Mouse (Mus musculus) lung, adult 2 months (tissue): ENCODE results near the gene Nadk. TPM values are rescaled to one million over a fixed set of nuclear protein-coding genes. Genes with fewer than 3 reads are reported as not detected.

Source experiments
- DNase-seq: peaks from one replicate; pipeline ENCODE4 v3.0.0; 2022
- H3K4me1 ChIP-seq: fragments of 200-500 bp; 2 replicates; pipeline ENCODE4 v1.6.1; 2011; ENCODE audit warnings: low read length; ENCODE audit not compliant: control insufficient read depth, insufficient read depth
- H3K4me3 ChIP-seq: fragments of 200-500 bp; replicated peaks from 2 replicates; pipeline ENCODE3; 2011; ENCODE audit warnings: low read depth, mild to moderate bottlenecking, control low read depth, low read length; ENCODE audit errors: extremely low read depth
- CTCF ChIP-seq: fragments of 200-500 bp; IDR thresholded peaks from 2 replicates; pipeline ENCODE4 v1.5.1; 2011; ENCODE audit warnings: mild to moderate bottlenecking, low read length, control low read depth; ENCODE audit not compliant: insufficient read depth
- POLR2A ChIP-seq: fragments of 200-500 bp; IDR thresholded peaks from 2 replicates; pipeline ENCODE4 v1.6.1; 2011; ENCODE audit warnings: low read depth, mild to moderate bottlenecking, control low read depth, low read length, borderline replicate concordance; ENCODE audit errors: extremely low read depth
- WGBS: fragments of 180-500 bp; shearing (Covaris S2); methylation state at CpG from one replicate; pipeline ENCODE4 v1.1.7; 2018; 5-methylcytosine and 5-hydroxymethylcytosine counted together
- polyA plus RNA-seq: library from polyadenylated mRNA; depleted of rRNA; stranded (reverse); fragments of >200 nt; gene quantifications from 2 replicates; pipeline ENCODE4 v1.2.3, GENCODE M21; 2012

Nadk gene
- polyA plus RNA-seq, 1 experiment = 119 TPM

DNA sequence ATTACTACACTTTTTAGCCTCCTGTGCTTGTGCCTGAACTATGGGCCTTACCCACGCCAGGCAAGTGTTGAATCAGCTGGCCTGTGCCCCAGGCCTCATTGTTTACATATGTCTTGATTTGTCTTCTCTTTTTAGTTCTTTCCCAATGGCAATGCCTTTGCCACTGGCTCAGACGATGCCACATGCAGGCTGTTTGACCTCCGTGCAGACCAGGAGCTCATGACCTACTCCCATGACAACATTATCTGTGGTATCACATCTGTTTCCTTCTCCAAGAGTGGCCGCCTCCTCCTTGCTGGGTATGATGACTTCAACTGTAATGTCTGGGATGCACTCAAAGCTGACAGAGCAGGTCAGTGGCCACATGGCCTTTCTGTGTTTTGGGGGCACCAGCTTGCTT is 7.3 kb upstream of the Nadk start:
- Histone ChIP-seq H3K4me1 (no peaks in the 10 kb centered on the region), H3K4me3 (no peak overlapping the region)
- 44% methylated on average over 4 of the region's 4 CpGs for WGBS
- TF ChIP-seq POLR2A (no peak), CTCF (no peak)
- no peak for DNase-seq

- no peak overlapping the region for H3K4me3 ChIP-seq
- no peaks in the 10 kb centered on the region for H3K4me1 ChIP-seq
- 62% methylated on average over 1 of the region's 1 CpGs for WGBS
- DNase-seq = no peak
- TF ChIP-seq POLR2A (no peak), CTCF (no peak)
These were observed 6.7 kb upstream of the Nadk start for GRCm38 (mm10) chr4:155555464-155555863.

GRCm38 (mm10) chr4:155559454-155559853 is 2.7 kb upstream of the Nadk start:
- TF ChIP-seq CTCF (no peak), POLR2A (no peak)
- peaks cover 12% of the 10 kb centered on the region for H3K4me1 ChIP-seq
- no peak overlapping the region for H3K4me3 ChIP-seq
- 24% methylated on average over 6 of the region's 6 CpGs for WGBS
- DNase-seq = no peak

DNA sequence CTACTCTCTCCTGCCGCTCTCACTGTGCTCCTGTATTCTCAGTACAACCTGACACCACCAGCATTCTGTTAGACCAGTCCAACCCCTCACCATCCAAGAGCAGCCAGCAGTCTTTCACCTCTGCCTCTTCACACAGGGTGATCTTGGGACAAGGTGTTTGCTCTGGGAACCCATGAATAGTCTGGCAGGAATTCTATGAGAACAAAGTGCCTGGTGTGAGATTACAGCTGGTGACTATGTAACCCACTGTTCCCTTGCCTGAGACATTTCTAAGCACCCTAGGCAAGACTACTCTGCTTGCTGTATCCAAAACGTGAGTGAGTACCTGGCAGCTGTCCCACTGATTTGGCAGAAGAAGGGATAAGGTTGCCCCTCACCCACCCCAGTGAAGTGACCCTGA is 1.2 kb upstream of the Nadk start:
- peak; percentile 21 for DNase-seq
- Histone ChIP-seq H3K4me3 (no peak overlapping the region), H3K4me1 (peaks cover 16% of the 10 kb centered on the region)
- 34% methylated on average over 2 of the region's 2 CpGs for WGBS
- TF ChIP-seq CTCF = no peak
- no peak for TF ChIP-seq POLR2A

DNA sequence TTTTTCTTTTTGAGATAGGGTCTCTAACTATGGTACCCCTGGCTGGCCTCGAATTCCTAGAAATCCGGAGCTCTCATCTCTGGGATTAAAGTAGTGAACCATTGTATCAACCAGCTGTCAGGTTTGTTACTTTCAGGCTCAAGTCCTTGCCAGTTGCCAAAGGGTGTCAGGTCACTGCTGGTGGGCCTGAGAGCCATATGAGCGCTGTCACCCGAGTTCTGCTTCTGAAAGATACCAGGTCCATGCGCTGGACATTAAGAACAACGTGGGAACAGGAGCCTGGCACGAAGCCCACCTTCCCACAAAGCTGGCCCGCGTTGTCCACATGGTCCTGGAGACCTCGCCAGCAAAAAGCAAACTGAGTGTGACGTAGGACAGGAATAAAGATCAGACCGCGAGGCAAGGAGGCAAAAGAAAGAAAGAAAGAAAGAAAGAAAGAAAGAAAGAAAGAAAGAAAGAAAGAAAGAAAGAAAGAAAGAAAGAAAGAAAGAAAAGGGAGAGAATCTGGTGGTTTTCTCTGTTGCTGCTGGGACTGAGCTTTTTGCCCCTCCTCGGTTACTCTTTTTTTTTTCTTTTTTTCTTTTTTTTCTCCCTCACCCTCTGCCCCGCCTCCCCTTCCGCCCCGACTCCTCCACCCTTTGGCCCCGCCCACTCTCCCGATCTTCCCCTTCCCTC is 684 bp downstream of the Nadk start:
- peak; percentile 55 for DNase-seq
- Histone ChIP-seq H3K4me3 (peak overlapping the region; percentile 79), H3K4me1 (peaks cover 21% of the 10 kb centered on the region)
- no peak for TF ChIP-seq CTCF
- TF ChIP-seq POLR2A = peak; percentile 10; the same call in 1 of the 2 replicates
- WGBS = 2% methylated on average over 19 of the region's 19 CpGs

DNA sequence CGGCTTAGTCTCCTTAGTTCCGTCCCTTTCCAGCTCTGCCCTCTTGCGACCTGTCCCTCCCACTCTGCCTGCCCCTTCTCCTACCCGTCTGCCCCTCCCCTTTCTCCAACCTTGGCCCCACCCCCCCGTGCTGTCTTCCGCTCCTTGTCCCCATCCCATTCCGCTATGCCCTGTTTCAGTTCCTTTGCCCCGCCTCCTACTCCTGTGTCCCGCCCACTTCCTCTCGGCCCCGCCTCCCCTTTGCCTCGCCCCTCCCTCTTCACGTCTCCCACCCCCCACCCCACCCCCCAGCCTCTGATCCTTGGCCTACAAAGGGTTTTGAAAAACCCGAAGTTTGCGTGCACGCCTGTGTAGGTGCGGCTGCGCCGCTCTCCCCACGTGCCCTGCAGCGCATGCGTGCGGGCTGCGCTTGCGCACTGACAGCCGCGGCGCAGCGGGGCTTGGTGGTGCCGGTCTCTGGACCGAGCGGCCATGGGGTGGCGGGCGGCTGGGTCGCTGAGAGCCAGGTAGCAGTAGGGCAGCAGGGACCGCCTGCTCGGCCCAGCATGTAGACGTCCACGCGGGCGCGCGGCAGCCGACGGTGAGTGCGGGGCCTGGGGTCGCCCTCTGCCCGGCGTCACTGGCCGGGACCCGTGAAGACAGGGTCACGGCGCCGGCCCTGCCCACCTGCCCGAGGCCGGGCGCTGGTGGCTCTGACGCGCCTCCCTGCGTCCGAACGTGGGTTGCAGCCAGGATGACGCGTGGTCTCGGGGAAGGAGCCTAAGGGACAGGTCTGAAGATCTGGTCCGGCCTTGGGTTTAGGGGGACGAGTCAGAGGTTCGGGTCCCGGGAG is 1.4 kb downstream of the Nadk start:
- TF ChIP-seq POLR2A (peak; percentile 73; the same call in 1 of the 2 replicates), CTCF (peak; percentile 29; the same call in 1 of the 2 replicates)
- WGBS = under 1% methylated on average over 68 of the region's 69 CpGs
- DNase-seq = peak; percentile 99
- peak overlapping the region; percentile 79 for H3K4me3 ChIP-seq
- H3K4me1 ChIP-seq = peaks cover 21% of the 10 kb centered on the region

- 5% methylated on average over 20 of the region's 20 CpGs for WGBS
- peak; percentile 50 for DNase-seq
These were observed 2.3 kb downstream of the Nadk start for GRCm38 (mm10) chr4:155564315-155565069.

GRCm38 (mm10) chr4:155566555-155566954 is 4.4 kb downstream of the Nadk start:
- Histone ChIP-seq H3K4me1 (peaks cover 25% of the 10 kb centered on the region), H3K4me3 (no peak overlapping the region)
- no peak for TF ChIP-seq CTCF
- TF ChIP-seq POLR2A = no peak
- no peak for DNase-seq
- WGBS = 41% methylated on average over 8 of the region's 8 CpGs

More at GRCm38 (mm10) chr4:155564315-155565069, 2.3 kb downstream of the Nadk start:
- Histone ChIP-seq H3K4me3 (peak overlapping the region; percentile 79), H3K4me1 (peaks cover 21% of the 10 kb centered on the region)
- TF ChIP-seq CTCF (no peak), POLR2A (peak; percentile 52; the same call in 1 of the 2 replicates)

- TF ChIP-seq CTCF (0 out of 2 replicates have a peak, but pooled peaks have one; percentile 29), POLR2A (no peak)
- 20% methylated on average over 2 of the region's 2 CpGs for WGBS
- Histone ChIP-seq H3K4me1 (peaks cover 13% of the 10 kb centered on the region), H3K4me3 (no peak overlapping the region)
- no peak for DNase-seq
These were observed 6.0 kb downstream of the Nadk start for GRCm38 (mm10) chr4:155568170-155568569.
